Mouse (Mus musculus) limb, embryonic 14.5 days (tissue): Measurements from ENCODE around the gene Ppm1m. TPM values are rescaled to one million over a fixed set of nuclear protein-coding genes. Genes with fewer than 3 reads are reported as not detected.

Experiments
- ATAC-seq: fragments of 200-750 bp; cut with Nextera tagmentation; 2 replicates; pipeline ENCODE4 v1.8.0; 2017; ENCODE audit warnings: low read depth, moderate number of reproducible peaks, moderate TSS enrichment; ENCODE audit not compliant: low FRiP score
- DNase-seq: peaks from one replicate; pipeline ENCODE4 v3.0.0-alpha.2; 2015; ENCODE audit warnings: low spot score
- H3K27ac ChIP-seq: fragments of 300-500 bp; sonication (generic); replicated peaks from 2 replicates; pipeline ENCODE4 v1.5.1; 2014; ENCODE audit warnings: low read depth, mild to moderate bottlenecking, low read length, moderate library complexity, mixed read lengths
- H3K27me3 ChIP-seq: fragments of 300-500 bp; sonication (generic); 2 replicates; pipeline ENCODE4 v1.6.1; 2014; ENCODE audit warnings: low read length, mixed read lengths; ENCODE audit not compliant: control insufficient read depth, insufficient read depth
- H3K36me3 ChIP-seq: fragments of 300-500 bp; sonication (generic); 2 replicates; pipeline ENCODE4 v1.6.1; 2014; ENCODE audit warnings: mild to moderate bottlenecking, low read length, moderate library complexity, mixed read lengths; ENCODE audit not compliant: control insufficient read depth, insufficient read depth
- H3K4me1 ChIP-seq: fragments of 300-500 bp; sonication (generic); 2 replicates; pipeline ENCODE4 v1.6.1; 2014; ENCODE audit warnings: antibody characterized with exemption, low read length, mixed read lengths; ENCODE audit not compliant: control insufficient read depth, insufficient read depth
- H3K4me2 ChIP-seq: fragments of 300-500 bp; sonication (generic); replicated peaks from 2 replicates; pipeline ENCODE4 v1.6.1; 2014; ENCODE audit warnings: low read depth, mild to moderate bottlenecking, low read length, moderate library complexity; ENCODE audit not compliant: severe bottlenecking
- H3K4me3 ChIP-seq: fragments of 300-500 bp; sonication (generic); replicated peaks from 2 replicates; pipeline ENCODE4 v1.5.1; 2014; ENCODE audit warnings: low read length
- H3K9ac ChIP-seq: fragments of 300-500 bp; sonication (generic); 2 replicates; pipeline ENCODE4 v1.6.1; 2014; ENCODE audit warnings: mild to moderate bottlenecking, low read depth, low read length, moderate library complexity; ENCODE audit not compliant: severe bottlenecking
- H3K9me3 ChIP-seq: fragments of 300-500 bp; sonication (generic); 2 replicates; pipeline ENCODE4 v1.6.1; 2016; ENCODE audit warnings: low read length; ENCODE audit not compliant: control insufficient read depth
- POLR2A ChIP-seq: fragments of 200-500 bp; IDR thresholded peaks from 2 replicates; pipeline ENCODE4 v1.8.0; 2012; ENCODE audit warnings: inconsistent platforms, mild to moderate bottlenecking, moderate library complexity, borderline replicate concordance; ENCODE audit not compliant: insufficient read depth, insufficient read length; ENCODE audit errors: extremely low read depth
- WGBS: fragments of 180-500 bp; shearing (Covaris S2); extraction: QIAGEN DNeasy Blood & Tissue Kit; methylation state at CpG from one replicate; pipeline ENCODE4 v1.1.7; 2014; 5-methylcytosine and 5-hydroxymethylcytosine counted together
- polyA plus RNA-seq, 2 experiments: library from polyadenylated mRNA; depleted of rRNA in 1 of 2; stranded (reverse) in 1 of 2; unstranded in 1 of 2; fragments of >200 nt; fragmentation: Nextera tagmentation in 1 of 2; extraction: Ambion mirVana in 1 of 2; gene quantifications; 2 replicates each; pipeline versions ENCODE4 v1.2.1 to v1.2.3; 2012 to 2014

Ppm1m gene
- polyA plus RNA-seq, 2 experiments = 39.2 to 87.0 TPM

DNA sequence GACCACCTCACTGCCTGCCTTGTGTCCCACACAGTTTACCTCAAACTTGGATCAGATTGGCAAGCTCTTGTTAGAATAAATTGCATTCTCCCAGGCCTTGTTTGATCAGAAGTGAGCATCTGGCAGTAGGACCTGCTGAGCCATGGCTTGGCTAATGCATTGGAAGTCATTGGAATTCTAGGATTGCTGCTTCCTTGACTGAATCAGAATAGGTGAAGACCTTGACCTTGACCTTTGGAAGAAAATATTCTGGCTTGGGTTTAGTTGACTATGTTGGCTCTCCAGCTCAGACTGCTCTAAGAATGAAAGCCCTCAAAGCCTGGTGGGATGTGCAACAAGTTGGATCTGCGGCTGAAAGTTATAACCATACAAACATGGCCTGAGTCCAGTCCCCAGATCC, 8.2 kb downstream of the Ppm1m start:
- no peak for TF ChIP-seq POLR2A
- Histone ChIP-seq H3K9me3 (no peaks in the 10 kb centered on the region), H3K27me3 (no peaks in the 10 kb centered on the region), H3K4me2 (no peak overlapping the region), H3K4me3 (no peak overlapping the region), H3K4me1 (no peaks in the 10 kb centered on the region), H3K9ac (no peak overlapping the region), H3K36me3 (peaks cover 88% of the 10 kb centered on the region), H3K27ac (no peak overlapping the region)
- 95% methylated on average over 1 of the region's 1 CpGs for WGBS
- ATAC-seq (no peak), DNase-seq (no peak)

DNA sequence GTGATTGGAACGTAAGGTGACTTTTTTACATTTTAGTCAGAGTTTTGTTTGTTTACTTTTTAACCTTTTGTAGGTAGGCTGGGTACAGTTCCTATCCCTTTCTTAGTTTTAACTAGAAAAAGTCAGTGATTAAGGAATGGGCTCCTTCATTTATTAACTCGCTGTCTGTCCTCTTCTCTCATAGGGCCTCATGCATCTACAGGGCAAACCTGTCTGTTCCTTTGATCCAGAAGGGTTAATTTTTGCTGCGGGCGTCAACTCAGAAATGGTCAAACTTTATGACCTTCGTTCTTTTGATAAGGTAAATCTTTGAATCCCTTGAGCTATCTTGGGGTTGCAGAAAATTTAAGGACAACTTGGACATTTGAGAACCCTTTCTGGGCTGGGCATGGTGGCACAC, 15.6 kb downstream of the Ppm1m start:
- H3K9me3 ChIP-seq = no peaks in the 10 kb centered on the region
- no peak overlapping the region for H3K4me2 ChIP-seq
- DNase-seq (no peak), ATAC-seq (no peak)
- no peaks in the 10 kb centered on the region for H3K27me3 ChIP-seq
- H3K36me3 ChIP-seq = peaks cover 100% of the 10 kb centered on the region
- no peak for TF ChIP-seq POLR2A
- H3K4me3 ChIP-seq = no peak overlapping the region
- WGBS = 92% methylated on average over 5 of the region's 5 CpGs
- H3K4me1 ChIP-seq = no peaks in the 10 kb centered on the region
- H3K9ac ChIP-seq = no peak overlapping the region
- no peak overlapping the region for H3K27ac ChIP-seq

- Histone ChIP-seq H3K4me2 (no peak overlapping the region), H3K27me3 (no peaks in the 10 kb centered on the region), H3K9me3 (no peaks in the 10 kb centered on the region), H3K36me3 (peaks cover 99% of the 10 kb centered on the region), H3K27ac (no peak overlapping the region), H3K4me3 (no peak overlapping the region), H3K4me1 (no peaks in the 10 kb centered on the region), H3K9ac (no peak overlapping the region)
- ATAC-seq (no peak), DNase-seq (no peak)
- WGBS = 92% methylated on average over 4 of the region's 4 CpGs
- no peak for TF ChIP-seq POLR2A
Measured at GRCm38 (mm10) chr9:106182146-106182545, 17.4 kb downstream of the Ppm1m start.

GRCm38 (mm10) chr9:106179964-106180363, 19.6 kb downstream of the Ppm1m start:
- peaks cover 10% of the 10 kb centered on the region; the same call in 1 of the 2 replicates for H3K4me1 ChIP-seq
- H3K4me3 ChIP-seq = no peak overlapping the region
- no peak overlapping the region for H3K27ac ChIP-seq
- H3K36me3 ChIP-seq = peaks cover 88% of the 10 kb centered on the region
- no peak for DNase-seq
- WGBS = 94% methylated on average over 3 of the region's 3 CpGs
- H3K9me3 ChIP-seq = no peaks in the 10 kb centered on the region
- no peak for TF ChIP-seq POLR2A
- H3K27me3 ChIP-seq = no peaks in the 10 kb centered on the region
- ATAC-seq = no peak
- no peak overlapping the region for H3K4me2 ChIP-seq
- H3K9ac ChIP-seq = no peak overlapping the region

- peaks cover 83% of the 10 kb centered on the region for H3K36me3 ChIP-seq
- H3K4me3 ChIP-seq = no peak overlapping the region
- no peak overlapping the region for H3K4me2 ChIP-seq
- no peak overlapping the region for H3K27ac ChIP-seq
- no peaks in the 10 kb centered on the region for H3K27me3 ChIP-seq
- no peak for TF ChIP-seq POLR2A
- no peak overlapping the region for H3K9ac ChIP-seq
- H3K4me1 ChIP-seq = peaks cover 10% of the 10 kb centered on the region; the same call in 1 of the 2 replicates
- no peak for ATAC-seq
- 83% methylated on average over 2 of the region's 2 CpGs for WGBS
- DNase-seq = no peak
- H3K9me3 ChIP-seq = no peaks in the 10 kb centered on the region
Measured at GRCm38 (mm10) chr9:106179454-106179853, 20.1 kb downstream of the Ppm1m start.

- no peak for TF ChIP-seq POLR2A
- Histone ChIP-seq H3K9ac (no peak overlapping the region), H3K4me2 (no peak overlapping the region), H3K36me3 (peaks cover 66% of the 10 kb centered on the region), H3K27ac (no peak overlapping the region), H3K4me3 (no peak overlapping the region), H3K4me1 (peaks cover 22% of the 10 kb centered on the region), H3K27me3 (no peaks in the 10 kb centered on the region), H3K9me3 (no peaks in the 10 kb centered on the region)
- DNase-seq (no peak), ATAC-seq (no peak)
- 83% methylated on average over 6 of the region's 6 CpGs for WGBS
Measured at GRCm38 (mm10) chr9:106177799-106178198, 21.7 kb downstream of the Ppm1m start.
